Mouse (Mus musculus) megakaryocyte progenitor cell, adult 5-6 weeks (primary cell): ENCODE data around the gene Ift80. TPM values are rescaled to one million over a fixed set of nuclear protein-coding genes. Genes with fewer than 3 reads are reported as not detected.

Experiments used
- ATAC-seq: replicated peaks from 2 replicates; pipeline ENCODE4 v1.8.0; 2016; ENCODE audit warnings: mild to moderate bottlenecking, moderate TSS enrichment, inconsistent platforms; ENCODE audit not compliant: poor library complexity
- total RNA-seq, 2 experiments: library from RNA; stranded (forward) in 1 of 2; stranded (reverse) in 1 of 2; fragments of 157-497, 149-512 nt in 1 of 2; fragments of 200-1000 nt in 1 of 2; gene quantifications; 2 replicates each; pipeline versions ENCODE4 v1.2.3 to v1.2.4; 2015 to 2017

Ift80 gene
- total RNA-seq, 2 experiments from 2014 or later: 19.1 to 21.5 TPM

GRCm38 (mm10) chr3:68939312-68939711 lies 65.1 kb downstream of the Ift80 start:
- no peak for ATAC-seq

GRCm38 (mm10) chr3:68936709-68937108 lies 67.7 kb downstream of the Ift80 start:
- no peak for ATAC-seq

- ATAC-seq: peak; percentile 77
Measured at GRCm38 (mm10) chr3:68935498-68935897, 68.9 kb downstream of the Ift80 start.

GRCm38 (mm10) chr3:68934259-68934658 lies 70.1 kb downstream of the Ift80 start:
- ATAC-seq: no peak

- no peak for ATAC-seq
Measured at GRCm38 (mm10) chr3:68928619-68929018, 75.8 kb downstream of the Ift80 start.

- no peak for ATAC-seq
Measured at GRCm38 (mm10) chr3:68907509-68907908, 96.9 kb downstream of the Ift80 start.

- peak; percentile 63 for ATAC-seq
Measured at GRCm38 (mm10) chr3:68904902-68905778, 99.2 kb downstream of the Ift80 start.

GRCm38 (mm10) chr3:68902636-68903035 lies 101.7 kb downstream of the Ift80 start:
- peak; percentile 82 for ATAC-seq

GRCm38 (mm10) chr3:68897154-68897553 lies 107.2 kb downstream of the Ift80 start:
- peak; percentile 31; the same call in 1 of the 2 replicates for ATAC-seq

GRCm38 (mm10) chr3:68895426-68895825 lies 108.9 kb downstream of the Ift80 start:
- ATAC-seq: no peak

GRCm38 (mm10) chr3:68886845-68887244 lies 117.5 kb downstream of the Ift80 start:
- ATAC-seq: no peak

- ATAC-seq: peak; percentile 82
Measured at GRCm38 (mm10) chr3:68874079-68874478, 130.3 kb downstream of the Ift80 start.

GRCm38 (mm10) chr3:68870568-68870950 lies 133.8 kb downstream of the Ift80 start:
- ATAC-seq: no peak

- ATAC-seq: peak; percentile 49
Measured at GRCm38 (mm10) chr3:68869691-68870567, 134.4 kb downstream of the Ift80 start.

- ATAC-seq: peak; percentile 59
Measured at GRCm38 (mm10) chr3:68869211-68869690, 135.1 kb downstream of the Ift80 start, which contains the start of gene 1110032F04Rik. 1110032F04Rik (plus strand) TSS chr3:68869586.

GRCm38 (mm10) chr3:68852414-68852813 lies 152.0 kb downstream of the Ift80 start:
- no peak for ATAC-seq

GRCm38 (mm10) chr3:68848323-68848722 lies 156.0 kb downstream of the Ift80 start:
- no peak for ATAC-seq

- ATAC-seq: peak; percentile 60
Measured at GRCm38 (mm10) chr3:68844025-68844424, 160.3 kb downstream of the Ift80 start.
